Mouse (Mus musculus): ENCODE results near the gene 4933415A04Rik.

DNA sequence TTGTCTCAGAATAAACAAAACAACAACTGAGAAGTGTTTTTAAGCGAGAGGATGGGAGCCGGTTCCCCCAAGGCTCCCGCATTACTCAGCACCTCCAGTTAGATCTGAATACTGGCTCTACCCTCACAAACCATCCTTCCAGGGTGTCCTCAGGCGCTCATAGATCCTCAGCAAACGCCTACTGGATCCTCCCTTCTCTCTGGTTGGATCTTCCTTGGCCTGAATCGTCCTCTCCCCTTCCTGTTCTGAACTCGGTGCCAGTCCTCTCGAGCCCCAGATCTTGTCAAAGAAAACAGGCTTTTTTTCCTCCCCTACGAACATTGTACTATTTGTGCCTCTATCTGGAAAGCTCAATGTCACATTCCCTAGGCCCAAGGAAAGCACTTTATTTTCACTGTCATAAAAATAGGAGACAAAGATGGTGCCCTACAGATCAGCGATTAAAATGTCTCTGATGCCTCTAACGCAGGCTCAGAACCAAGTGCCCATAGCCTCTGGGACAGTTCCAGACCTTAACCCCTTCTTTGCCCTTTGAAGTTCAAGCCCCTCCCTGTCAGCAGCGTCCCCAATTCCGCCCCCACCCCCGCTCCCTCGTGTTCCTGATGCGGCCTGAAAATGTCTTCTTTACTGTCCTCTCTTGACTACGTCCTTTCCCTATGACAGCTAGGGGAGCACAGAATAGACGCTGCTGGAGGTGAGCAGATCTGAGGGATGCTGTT, 40.2 kb downstream of the 4933415A04Rik start:
- no peak for TF ChIP-seq CTCF (conservative IDR thresholded peaks at IDR 0.05; ENCODE audit: insufficient read depth, insufficient read length, low read depth, low read length)
- no peak for TF ChIP-seq POLR2A (IDR thresholded peaks at IDR 0.05; ENCODE audit: low read depth, low read length)

All from kidney, adult 2 months (tissue).